Comparison of ENCODE assay signal across 14 mouse cellular contexts in the genomic region with DNA sequence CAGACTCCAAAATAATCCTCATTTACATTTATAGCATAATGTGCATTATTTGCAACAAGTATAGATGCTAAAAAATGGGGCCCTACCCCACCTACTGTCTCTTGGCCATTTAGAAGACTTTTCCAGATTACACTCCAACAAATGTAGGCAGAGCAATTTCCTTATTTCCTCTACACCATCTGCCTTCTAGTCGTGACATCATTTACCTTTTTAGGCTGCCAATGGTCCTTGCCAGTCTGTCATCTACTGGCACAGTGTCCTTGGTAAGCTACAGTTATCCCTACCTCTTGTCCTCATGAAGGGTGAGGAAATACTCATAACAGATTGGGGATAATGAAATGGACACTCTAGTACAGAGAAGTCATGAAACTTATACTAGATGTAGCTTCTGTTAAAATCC.
"Had no signal": no experiment of that assay in that cellular context is flagged by ENCODE, and none has a peak within 500 bp of the region (broad histone marks: within the 10 kb centered on the region; RNA-seq: fewer than 3 reads in every experiment).

No protein-coding gene starts in this region.

- H3K36me3 ChIP-seq: limb, embryonic 12.5 days; midbrain, embryonic 13.5 days had no signal

- H3K4me3 ChIP-seq: limb, embryonic 12.5 days; midbrain, embryonic 13.5 days had no signal

- ATAC-seq: lung, postnatal 0 days; midbrain, embryonic 13.5 days had no signal

- H3K9ac ChIP-seq: limb, embryonic 12.5 days; liver, embryonic 14.5 days; midbrain, embryonic 13.5 days had no signal

- H3K9me3 ChIP-seq: limb, embryonic 12.5 days; midbrain, embryonic 13.5 days had no signal

- H3K4me2 ChIP-seq: limb, embryonic 12.5 days; midbrain, embryonic 13.5 days had no signal

- H3K27ac ChIP-seq: kidney, postnatal 0 days; limb, embryonic 12.5 days; liver, embryonic 14.5 days; midbrain, embryonic 13.5 days had no signal

- DNase-seq: kidney, adult 9 months; kidney, postnatal 36 days; layer of hippocampus, adult 9-11 months; layer of hippocampus, postnatal 36 days; liver; lung, adult 2 months; lung, postnatal 36 days; thymus, adult 18-20 months; thymus, postnatal 14 days had no signal

- H3K4me1 ChIP-seq: limb, embryonic 12.5 days; midbrain, embryonic 13.5 days had no signal

- H3K27me3 ChIP-seq: limb, embryonic 12.5 days; midbrain, embryonic 13.5 days had no signal
